Mouse (Mus musculus) layer of hippocampus, adult 18-20 months (tissue): ENCODE results near the gene 2410131K14Rik. TPM values are rescaled to one million over a fixed set of nuclear protein-coding genes. Genes with fewer than 3 reads are reported as not detected.
A peak's percentile ranks its signal among the peaks of the same experiment; 100 is the strongest.

Experiments used
- DNase-seq, 2 experiments: peaks; one replicate each; pipeline ENCODE4 v3.0.0; 2022; ENCODE audit warnings: low spot score in 2 of 2
- total RNA-seq, 2 experiments: library from RNA; stranded (reverse); gene quantifications; 2 replicates each; pipeline ENCODE4 v1.2.3; 2021

Gene 2410131K14Rik
- total RNA-seq, 2 experiments from 2014 or later = 15.7 to 17.2 TPM

- no peak for DNase-seq
These were observed 15.6 kb downstream of the 2410131K14Rik start for GRCm38 (mm10) chr5:118260642-118261041.

GRCm38 (mm10) chr5:118261181-118261580 is 16.2 kb downstream of the 2410131K14Rik start:
- no peak for DNase-seq

GRCm38 (mm10) chr5:118262418-118262817 is 17.4 kb downstream of the 2410131K14Rik start:
- no peak for DNase-seq

- DNase-seq = no peak
These were observed 19.3 kb downstream of the 2410131K14Rik start for GRCm38 (mm10) chr5:118264279-118264678.

GRCm38 (mm10) chr5:118265366-118265765 is 20.3 kb downstream of the 2410131K14Rik start:
- no peak for DNase-seq

GRCm38 (mm10) chr5:118266309-118266708 is 21.3 kb downstream of the 2410131K14Rik start:
- no peak for DNase-seq

GRCm38 (mm10) chr5:118268987-118269386 is 24.0 kb downstream of the 2410131K14Rik start:
- peak; percentile 81 to 96 for DNase-seq

- no peak for DNase-seq
These were observed 26.6 kb downstream of the 2410131K14Rik start for GRCm38 (mm10) chr5:118271449-118272110.

GRCm38 (mm10) chr5:118273446-118273845 is 28.4 kb downstream of the 2410131K14Rik start:
- DNase-seq = no peak

- DNase-seq = no peak
These were observed 29.5 kb downstream of the 2410131K14Rik start for GRCm38 (mm10) chr5:118274546-118274945.

GRCm38 (mm10) chr5:118276281-118276680 is 31.3 kb downstream of the 2410131K14Rik start:
- DNase-seq = no peak

- DNase-seq = no peak
These were observed 31.7 kb downstream of the 2410131K14Rik start for GRCm38 (mm10) chr5:118276711-118277110.

- no peak for DNase-seq
These were observed 32.9 kb downstream of the 2410131K14Rik start for GRCm38 (mm10) chr5:118277741-118278495.

- no peak for DNase-seq
These were observed 46.4 kb downstream of the 2410131K14Rik start for GRCm38 (mm10) chr5:118291453-118291852.

GRCm38 (mm10) chr5:118292476-118292875 is 47.4 kb downstream of the 2410131K14Rik start:
- no peak for DNase-seq

GRCm38 (mm10) chr5:118294086-118294864 is 49.2 kb downstream of the 2410131K14Rik start:
- DNase-seq = peak; percentile 62 to 81

- no peak for DNase-seq
These were observed 49.8 kb downstream of the 2410131K14Rik start for GRCm38 (mm10) chr5:118294865-118295258.

GRCm38 (mm10) chr5:118297338-118297746 is 52.3 kb downstream of the 2410131K14Rik start:
- DNase-seq = no peak

GRCm38 (mm10) chr5:118299720-118300400 is 54.8 kb downstream of the 2410131K14Rik start:
- DNase-seq = no peak

GRCm38 (mm10) chr5:118302466-118303155 is 57.6 kb downstream of the 2410131K14Rik start:
- no peak for DNase-seq
